Mouse (Mus musculus): ENCODE data around the gene 1810010D01Rik.

DNA sequence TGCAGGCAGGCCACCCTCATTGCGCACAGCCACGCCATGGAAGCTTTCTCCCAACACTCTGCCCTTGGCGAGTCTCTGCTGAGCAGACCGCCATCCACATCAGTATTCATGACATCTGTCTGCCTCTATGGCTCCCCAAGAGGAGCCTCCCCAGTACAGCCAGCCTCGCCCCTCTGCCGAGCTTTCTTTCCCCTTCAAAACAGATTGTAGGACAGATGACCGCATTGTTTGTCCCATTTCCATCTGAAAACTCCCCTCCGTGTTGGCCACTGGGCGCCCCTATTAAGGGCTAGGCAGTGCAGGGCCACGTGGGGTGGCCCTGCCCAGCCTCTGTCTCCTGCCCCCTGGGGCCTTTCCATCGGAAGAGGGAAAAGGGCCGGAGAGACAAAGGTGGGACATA is 34.8 kb downstream of the 1810010D01Rik start:
- TF ChIP-seq EP300 (IDR thresholded peaks at IDR 0.05; ENCODE audit: insufficient read depth, low read depth, low read length) (no peak), POLR2A (IDR thresholded peaks at IDR 0.05; ENCODE audit: insufficient read depth, low read depth, low read length) (no peak)

All from heart, adult 2 months (tissue).